In the genomic region with DNA sequence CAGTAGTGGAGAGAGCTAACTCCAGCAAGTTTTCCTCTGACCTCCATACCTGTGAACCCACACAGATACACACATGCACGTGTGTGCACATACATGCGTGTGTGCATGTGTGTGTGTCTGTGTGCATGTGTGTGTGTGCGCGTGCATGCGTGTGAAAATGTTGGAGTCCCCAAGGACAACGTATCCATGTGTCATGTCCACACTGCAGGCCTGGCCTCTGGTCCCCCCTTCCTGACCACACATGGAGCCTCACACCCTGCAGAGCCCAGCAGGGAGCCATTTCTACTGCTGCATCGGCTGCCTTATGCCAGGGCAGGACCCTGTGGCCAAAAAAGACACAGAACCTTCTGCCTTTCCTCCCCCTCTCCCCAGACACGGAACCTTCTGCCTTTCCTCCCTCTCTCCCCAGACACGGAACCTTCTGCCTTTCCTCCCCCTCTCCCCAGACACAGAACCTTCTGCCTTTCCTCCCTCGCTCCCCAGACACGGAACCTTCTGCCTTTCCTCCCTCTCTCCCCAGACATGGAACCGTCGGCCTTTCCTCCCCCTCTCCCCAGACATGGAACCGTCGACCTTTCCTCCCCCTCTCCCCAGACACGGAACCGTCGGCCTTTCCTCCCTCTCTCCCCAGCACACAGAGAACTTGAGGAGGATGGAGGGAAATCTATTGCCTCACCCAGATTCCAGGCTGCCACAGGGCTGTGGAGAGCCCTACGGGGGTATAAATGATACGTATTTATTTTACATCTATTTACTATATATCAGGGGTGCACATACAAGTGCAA, we compare ENCODE assay signal across 25 mouse cellular contexts.
DNase-seq lines count a peak whose midpoint lies in the region; ATAC-seq and TF ChIP-seq lines count a peak whose summit lies in the region.
"Had no signal": no experiment of that assay in that cellular context is flagged by ENCODE, and none has a peak within 500 bp of the region (broad histone marks: within the 10 kb centered on the region; RNA-seq: fewer than 3 reads in every experiment).

No protein-coding gene starts in this region.

- 0 out of 2 replicates have a peak, but pooled peaks cover 8% of the 10 kb centered on the region for H3K27me3 ChIP-seq in heart, embryonic 10.5 days (ENCODE audit: insufficient read depth, poor library complexity, severe bottlenecking)
- no peaks in the 10 kb centered on the region for H3K27me3 ChIP-seq in lung, postnatal 0 days (replicated peaks; ENCODE audit: insufficient read depth, low read length)
- no peaks in the 10 kb centered on the region for H3K27me3 ChIP-seq in limb, embryonic 11.5 days (ENCODE audit: control insufficient read depth, insufficient read depth, low read length)
- H3K27me3 ChIP-seq: embryonic facial prominence, embryonic 12.5 days; heart, embryonic 13.5 days; limb, embryonic 15.5 days had no signal

- no peak overlapping the region for H3K4me3 ChIP-seq in heart, embryonic 10.5 days
- H3K4me3 ChIP-seq in lung, postnatal 0 days (ENCODE audit: low read depth, low read length) = no peak overlapping the region
- H3K4me3 ChIP-seq in cortical plate, adult 2 months (ENCODE audit: insufficient read depth, low read length) = no peak overlapping the region
- H3K4me3 ChIP-seq in limb, embryonic 11.5 days (ENCODE audit: low read depth, low read length) = no peak overlapping the region
- H3K4me3 ChIP-seq in layer of hippocampus, adult 2 months = no peak overlapping the region
- H3K4me3 ChIP-seq: embryonic facial prominence, embryonic 12.5 days; heart, adult 2 months; heart, embryonic 13.5 days; limb, embryonic 15.5 days had no signal

- no peak overlapping the region for H3K4me2 ChIP-seq in lung, postnatal 0 days (replicated peaks; ENCODE audit: low read depth, low read length)
- H3K4me2 ChIP-seq in limb, embryonic 11.5 days (ENCODE audit: low read depth, severe bottlenecking) = no peak overlapping the region
- H3K4me2 ChIP-seq: embryonic facial prominence, embryonic 12.5 days; heart, embryonic 13.5 days; limb, embryonic 15.5 days had no signal

- no peak for TF ChIP-seq EP300 in lung, postnatal 0 days (IDR thresholded peaks at IDR 0.05)

- H3K4me1 ChIP-seq in heart, embryonic 10.5 days = peaks cover 8% of the 10 kb centered on the region; the same call in 1 of the 2 replicates
- H3K4me1 ChIP-seq in lung, postnatal 0 days (ENCODE audit: insufficient read depth, low read depth, low read length) = no peaks in the 10 kb centered on the region
- H3K4me1 ChIP-seq in cortical plate, adult 2 months (ENCODE audit: control insufficient read depth, insufficient read depth, low read length) = no peaks in the 10 kb centered on the region
- no peaks in the 10 kb centered on the region for H3K4me1 ChIP-seq in limb, embryonic 11.5 days (ENCODE audit: control insufficient read depth, insufficient read depth, low read length)
- H3K4me1 ChIP-seq: embryonic facial prominence, embryonic 12.5 days; limb, embryonic 15.5 days had no signal

- TF ChIP-seq POLR2A in cortical plate, adult 2 months (IDR thresholded peaks at IDR 0.05; ENCODE audit: extremely low read depth, insufficient read depth, low read length) = peak; percentile 38; the same call in 1 of the 2 replicates

- no peaks in the 10 kb centered on the region for H3K36me3 ChIP-seq in heart, embryonic 10.5 days
- no peaks in the 10 kb centered on the region for H3K36me3 ChIP-seq in lung, postnatal 0 days (ENCODE audit: insufficient read depth, low read length)
- no peaks in the 10 kb centered on the region for H3K36me3 ChIP-seq in limb, embryonic 11.5 days (ENCODE audit: control insufficient read depth, insufficient read depth, low read length)
- H3K36me3 ChIP-seq: embryonic facial prominence, embryonic 12.5 days; heart, embryonic 13.5 days; limb, embryonic 15.5 days had no signal

- DNase-seq in heart, embryonic 10.5 days (ENCODE audit: low spot score) = peak; percentile 74
- DNase-seq in heart, adult 18-20 months = no peak
- DNase-seq in lung, postnatal 0 days (ENCODE audit: low spot score) = peak; percentile 3
- no peak for DNase-seq in lung, postnatal 10 days
- DNase-seq in limb, embryonic 11.5 days (ENCODE audit: low spot score) = peak; percentile 11
- DNase-seq in layer of hippocampus, adult 2 months (ENCODE audit: low spot score in 2 of 2) = no peak
- DNase-seq: adrenal gland, adult 2 months; B cell, adult 2 months; cerebellum, adult 8-10 months; cerebellum, postnatal 25 days; gastrocnemius, postnatal 25 days; heart, adult 2 months; heart, postnatal 10 days; kidney, adult 9 months; kidney, postnatal 10 days; midbrain, embryonic 14.5 days; right cerebral cortex, adult 18-20 months; thymus, postnatal 4 days had no signal

- ATAC-seq in lung, postnatal 0 days = no peak
- ATAC-seq in limb, embryonic 11.5 days (ENCODE audit: insufficient number of reproducible peaks, low FRiP score, low TSS enrichment, low read depth) = no peak
- ATAC-seq: activated CD4-positive, CD25-positive, alpha-beta regulatory T cell, adult 4 months had no signal

- no peak overlapping the region for H3K9ac ChIP-seq in lung, postnatal 0 days (replicated peaks; ENCODE audit: low read depth)
- no peak overlapping the region for H3K9ac ChIP-seq in limb, embryonic 11.5 days (ENCODE audit: low read length)
- H3K9ac ChIP-seq: embryonic facial prominence, embryonic 12.5 days; heart, embryonic 13.5 days; limb, embryonic 15.5 days had no signal

- H3K27ac ChIP-seq in heart, embryonic 10.5 days = no peak overlapping the region
- no peak overlapping the region for H3K27ac ChIP-seq in lung, postnatal 0 days (ENCODE audit: low read length)
- H3K27ac ChIP-seq in cortical plate, adult 2 months (ENCODE audit: insufficient read depth, low read length) = no peak overlapping the region
- no peak overlapping the region for H3K27ac ChIP-seq in limb, embryonic 11.5 days (replicated peaks; ENCODE audit: low read depth, low read length)
- H3K27ac ChIP-seq in layer of hippocampus, adult 2 months = no peak overlapping the region
- H3K27ac ChIP-seq: embryonic facial prominence, embryonic 12.5 days; heart, adult 2 months; heart, embryonic 13.5 days; hindbrain, postnatal 0 days; limb, embryonic 15.5 days; macrophage had no signal

- H3K9me3 ChIP-seq in heart, embryonic 10.5 days = no peaks in the 10 kb centered on the region
- H3K9me3 ChIP-seq in lung, postnatal 0 days (ENCODE audit: low read length) = no peaks in the 10 kb centered on the region
- H3K9me3 ChIP-seq in limb, embryonic 11.5 days (ENCODE audit: control insufficient read depth, low read length) = no peaks in the 10 kb centered on the region; the same call in 1 of the 2 replicates
- H3K9me3 ChIP-seq: heart, embryonic 13.5 days; limb, embryonic 15.5 days had no signal

- 71% methylated on average over 20 of the region's 20 CpGs for WGBS in heart, embryonic 10.5 days
- WGBS in lung, postnatal 0 days = 74% methylated on average over 20 of the region's 20 CpGs
- 79% methylated on average over 20 of the region's 20 CpGs for WGBS in limb, embryonic 11.5 days

- no peak for TF ChIP-seq CTCF in lung, postnatal 0 days (IDR thresholded peaks at IDR 0.05)
- no peak for TF ChIP-seq CTCF in cortical plate, adult 2 months (IDR thresholded peaks at IDR 0.05; ENCODE audit: extremely low read depth, insufficient read depth, low read length)
- TF ChIP-seq CTCF in layer of hippocampus, adult 2 months (conservative IDR thresholded peaks at IDR 0.05) = no peak

Comparison
In these comparisons a context has a peak if more than half of its experiments do, and no peak if none do; other contexts are left out.
1. DNase-seq: peak in heart, embryonic 10.5 days (single experiment), lung, postnatal 0 days (single experiment) and limb, embryonic 11.5 days (single experiment); none in heart, adult 18-20 months (0 of 2), lung, postnatal 10 days (single experiment) and layer of hippocampus, adult 2 months (0 of 2).